Mouse (Mus musculus) T-helper 17 cell (primary cell): ENCODE data around the gene Noa1.

Source experiments
- in situ Hi-C, 2 experiments: fragments of 300-600 bp; cut with MboI, MseI; formaldehyde crosslinking; loops; 1 replicate in 1 of 2; 2 replicates in 1 of 2; pipeline ENCODE4 v1.15.1; 2025; ENCODE audit warnings: high pct_unique_total_duplicates in 2 of 2

Noa1 gene

DNA sequence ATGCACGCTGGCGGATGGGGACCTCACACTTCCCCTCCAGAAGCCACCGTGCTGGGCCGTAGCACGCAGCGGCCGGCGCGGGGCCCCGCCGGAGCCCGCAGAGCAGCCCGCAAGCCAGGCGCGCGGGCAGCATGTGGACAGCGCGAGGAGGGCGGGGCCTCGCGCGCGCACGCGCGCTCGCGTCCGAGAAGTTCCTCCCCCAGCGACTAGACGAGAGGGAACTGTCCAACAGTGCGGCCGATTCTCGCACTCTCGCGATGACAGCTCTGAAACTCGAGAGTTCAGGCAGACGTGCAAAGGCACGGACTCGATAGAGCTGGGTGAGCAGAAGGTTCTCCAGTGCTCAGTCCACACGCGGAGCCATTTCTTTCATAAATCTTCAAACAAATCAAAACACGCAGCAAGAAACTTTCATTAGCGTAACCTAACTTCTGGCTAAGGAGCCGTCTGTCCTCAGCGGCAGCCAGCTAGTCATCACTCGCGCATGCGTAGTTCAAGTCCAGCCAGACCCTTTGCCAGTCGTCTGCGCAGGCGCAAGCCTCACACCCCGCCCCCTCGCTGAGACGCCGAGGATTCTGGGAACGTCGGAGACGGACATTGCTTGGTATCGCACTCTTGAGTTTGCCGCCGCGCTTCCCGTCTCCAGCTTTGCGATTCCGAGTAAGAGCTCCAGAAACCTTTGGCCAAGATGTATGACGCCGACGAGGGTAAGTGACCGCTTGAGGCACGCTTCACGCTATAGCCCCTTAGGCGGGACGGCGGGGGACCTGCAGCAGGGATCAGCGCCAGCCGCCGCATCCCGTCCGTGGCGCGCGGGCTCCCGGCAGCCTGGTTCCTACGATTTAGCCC, at the start of gene Noa1, which contains the start of gene Polr2b:
TSS of gene Noa1 (minus strand) at position 161 of the 849 bp plus-strand sequence.
TSS of gene Polr2b (plus strand) at position 224 of the 849 bp plus-strand sequence.
- in situ Hi-C loops: no loop called here

DNA sequence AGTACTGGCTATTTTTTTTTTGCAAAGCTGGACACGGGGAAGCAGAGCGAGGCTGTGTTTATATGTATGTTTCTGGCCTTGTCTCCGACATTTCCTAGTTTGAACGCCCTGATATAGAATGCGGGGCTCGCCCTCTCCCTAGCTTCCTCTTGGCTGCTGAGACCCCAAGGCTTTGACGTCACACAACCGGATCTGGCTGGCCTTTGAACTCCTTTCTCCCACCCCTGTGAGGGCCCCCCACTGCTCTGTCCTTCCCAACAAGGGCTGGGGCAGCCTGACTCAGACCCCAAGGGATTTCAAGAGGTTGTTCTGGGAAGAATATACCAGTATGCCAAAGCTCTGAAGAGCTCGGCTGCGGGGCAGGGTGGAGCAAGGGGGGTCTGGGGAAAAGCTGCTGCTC, 48.5 kb upstream of the Noa1 start:
- in situ Hi-C loops: loop anchor here (5.0 to 10.0 kb wide), 4 partner anchors 39 to 726 kb away; no protein-coding TSS in a partner anchor

DNA sequence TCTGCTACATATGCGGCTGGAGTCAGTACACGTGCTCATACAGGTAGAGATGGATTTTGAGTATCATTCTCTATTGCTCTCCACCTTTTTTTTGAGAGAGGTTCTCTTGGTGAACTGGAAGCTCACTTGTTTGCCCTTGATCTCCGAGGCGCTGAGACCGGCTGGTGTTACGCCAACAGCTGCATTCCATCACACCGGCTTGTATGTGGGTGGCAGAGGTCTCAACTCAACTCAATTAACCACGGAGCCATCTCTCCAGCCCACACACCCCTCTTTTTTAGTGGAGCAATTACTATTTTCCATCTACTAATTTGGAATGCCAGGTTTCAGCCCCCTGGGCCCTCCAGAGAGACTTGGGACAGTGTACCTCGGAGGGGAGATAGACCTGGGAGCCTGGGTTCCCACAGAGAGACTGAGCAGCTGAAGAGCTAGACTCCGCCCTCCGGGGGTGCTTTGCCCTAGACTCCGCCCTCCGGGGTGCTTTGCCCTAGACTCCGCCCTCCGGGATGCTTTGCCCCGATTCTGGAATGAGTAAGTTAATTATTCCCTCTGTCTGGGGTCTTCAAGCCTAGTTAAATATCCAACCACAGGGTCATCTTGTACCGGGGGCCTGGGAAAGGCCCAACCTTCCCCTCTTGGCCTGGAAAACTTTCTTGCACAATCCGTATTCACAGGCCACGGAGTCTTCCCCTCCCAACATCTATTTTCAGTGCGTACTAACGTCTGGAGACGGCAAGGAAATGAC, 47.7 kb upstream of the Noa1 start:
- in situ Hi-C loops: loop anchor here (5.0 to 10.0 kb wide), 4 partner anchors 40 to 727 kb away; no protein-coding TSS in a partner anchor

DNA sequence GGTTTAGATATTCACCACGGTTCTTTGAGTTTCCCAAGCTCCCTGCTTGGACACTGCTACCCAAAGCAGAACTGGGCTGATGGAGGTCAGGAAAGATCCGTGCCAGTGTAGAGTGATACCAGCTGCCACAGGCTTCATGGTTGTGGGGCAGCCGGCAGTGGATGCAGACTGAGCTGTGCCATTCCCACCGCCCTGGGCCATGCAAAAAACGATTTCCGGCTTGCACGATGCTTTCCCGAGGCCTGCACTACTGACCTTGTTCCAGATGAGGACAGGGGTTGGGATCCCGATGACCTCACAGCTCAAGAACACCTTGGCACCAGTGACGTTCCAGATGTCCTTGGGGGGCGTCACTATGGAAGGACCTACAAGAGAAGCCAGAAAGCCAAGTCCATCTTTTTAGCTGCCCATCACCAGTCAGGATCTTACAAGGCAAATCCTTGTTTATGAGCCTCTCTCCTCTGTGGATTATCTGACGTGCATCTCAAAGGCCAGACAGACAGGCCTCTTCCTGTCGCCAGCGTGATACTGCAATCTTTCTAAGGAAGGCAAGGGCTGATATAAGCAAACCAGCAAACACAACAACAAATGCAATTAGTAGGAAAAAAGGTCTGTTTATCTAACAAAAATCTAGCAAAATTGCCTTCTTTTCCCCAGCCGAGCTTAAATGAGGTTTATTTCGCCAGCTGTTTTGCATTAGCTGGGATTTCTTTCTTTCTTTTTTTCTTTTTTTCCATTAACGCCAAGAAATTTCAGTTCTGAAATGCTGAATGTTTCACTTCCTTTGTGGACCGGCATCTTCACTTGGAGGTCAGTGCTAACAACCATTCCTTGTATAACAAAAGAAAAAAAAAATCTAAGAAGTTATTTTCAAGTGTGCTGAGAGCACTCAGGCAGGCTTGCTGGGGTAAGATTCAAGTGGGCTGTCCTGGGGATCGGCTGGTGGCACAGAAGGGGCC, 45.7 kb upstream of the Noa1 start:
- in situ Hi-C loops: loop anchor here (5.0 to 10.0 kb wide), 4 partner anchors 42 to 729 kb away; no protein-coding TSS in a partner anchor

DNA sequence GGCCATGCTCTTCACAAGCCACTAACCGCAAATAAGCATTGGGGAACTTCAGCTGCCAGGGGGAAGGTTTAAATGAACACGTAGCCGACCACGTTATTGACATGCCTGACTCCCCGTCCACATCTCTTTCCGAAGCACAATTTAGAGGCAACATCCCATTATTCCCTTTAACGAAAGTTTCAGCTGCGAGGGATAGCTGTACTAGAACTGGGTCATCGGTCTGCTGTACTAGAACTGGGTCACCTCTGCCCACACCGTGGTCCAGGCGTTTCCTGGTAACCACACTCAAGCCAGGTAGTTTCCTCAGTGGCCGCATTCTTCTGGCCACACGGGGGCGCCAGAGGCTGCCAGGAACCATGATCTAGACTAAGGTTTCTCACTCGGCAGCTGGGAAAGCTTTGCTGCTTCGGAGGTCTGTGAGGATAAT, 44.5 kb upstream of the Noa1 start:
- in situ Hi-C loops: loop anchor here in 1 of 2 experiments (5.0 to 10.0 kb wide), 2 partner anchors 108 to 730 kb away; no protein-coding TSS in a partner anchor

DNA sequence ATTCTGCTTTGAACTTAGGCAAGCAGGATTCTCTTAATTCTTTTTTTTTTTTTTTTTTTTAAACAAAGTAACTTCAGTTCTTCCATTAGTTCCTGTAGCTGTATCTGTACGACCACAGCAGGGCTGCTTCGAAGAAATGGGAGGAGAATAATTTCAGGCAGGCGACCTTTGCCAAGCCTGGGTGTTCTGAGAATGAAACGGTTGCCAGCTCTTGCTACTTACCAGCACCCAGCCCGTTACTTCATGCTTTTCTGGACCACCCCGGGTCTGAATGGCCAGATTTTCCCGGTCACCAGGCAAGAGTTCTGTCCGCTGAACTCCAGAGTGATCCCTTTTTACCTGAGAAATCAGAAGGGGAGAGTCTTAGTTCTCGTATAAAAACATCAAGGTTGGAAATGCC, 41.8 kb upstream of the Noa1 start:
- in situ Hi-C loops: loop anchor here in 1 of 2 experiments (5.0 to 10.0 kb wide), 2 partner anchors 111 to 733 kb away; no protein-coding TSS in a partner anchor

DNA sequence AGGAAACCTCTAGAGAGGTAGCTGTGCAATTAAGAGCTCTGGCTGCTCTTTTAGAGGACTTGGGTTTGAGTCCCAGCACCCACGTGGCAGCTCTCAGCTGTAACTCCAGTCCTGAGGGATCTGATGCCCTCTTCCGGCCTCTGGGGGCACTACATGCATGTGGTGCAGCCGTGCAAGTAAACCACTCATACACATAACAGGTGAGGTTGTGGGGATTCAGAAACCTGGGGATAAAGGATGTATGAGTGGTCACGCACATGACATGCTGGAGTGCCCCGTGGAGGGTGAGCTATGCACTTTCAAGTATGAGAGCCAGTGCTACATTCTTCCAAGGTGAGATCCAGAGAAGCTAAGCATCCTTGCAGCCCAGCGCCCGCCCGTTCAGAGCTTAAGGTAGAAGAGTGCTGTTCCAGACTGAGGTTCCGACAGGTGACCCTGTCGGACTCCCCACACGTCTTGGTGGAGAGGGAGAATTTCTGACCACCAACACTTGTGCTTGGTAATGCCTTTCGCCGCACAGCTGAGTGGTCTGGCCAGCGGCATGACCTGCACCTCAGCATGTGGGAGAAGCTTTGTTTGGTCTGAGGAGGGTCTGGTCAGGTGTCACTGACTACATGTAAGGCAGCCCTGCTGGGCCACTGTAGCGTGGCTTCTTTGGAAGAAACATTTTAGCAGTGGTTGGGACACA, 40.2 kb upstream of the Noa1 start:
- in situ Hi-C loops: loop anchor here in 1 of 2 experiments (5.0 to 10.0 kb wide), 2 partner anchors 112 to 735 kb away; no protein-coding TSS in a partner anchor

DNA sequence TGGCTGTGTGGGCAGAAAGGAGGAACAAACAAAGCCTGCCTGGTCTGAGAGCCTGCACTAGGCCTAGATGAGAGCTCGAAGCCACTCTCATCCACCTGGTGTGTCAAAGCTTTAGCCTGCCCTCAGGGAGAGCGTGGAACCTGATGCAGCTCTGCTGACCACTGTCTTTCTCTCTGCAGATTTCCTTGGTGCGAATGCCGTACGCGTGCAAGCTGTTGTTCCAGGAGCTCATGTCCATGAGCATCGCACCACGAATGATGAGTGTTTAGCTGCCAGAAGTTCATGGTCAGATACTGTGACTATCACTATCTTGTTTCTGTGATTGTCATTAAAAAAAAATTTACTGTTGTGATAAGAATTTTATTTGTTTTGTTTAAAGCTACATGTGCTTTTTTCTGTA, 39.0 kb upstream of the Noa1 start:
- in situ Hi-C loops: no loop called here

DNA sequence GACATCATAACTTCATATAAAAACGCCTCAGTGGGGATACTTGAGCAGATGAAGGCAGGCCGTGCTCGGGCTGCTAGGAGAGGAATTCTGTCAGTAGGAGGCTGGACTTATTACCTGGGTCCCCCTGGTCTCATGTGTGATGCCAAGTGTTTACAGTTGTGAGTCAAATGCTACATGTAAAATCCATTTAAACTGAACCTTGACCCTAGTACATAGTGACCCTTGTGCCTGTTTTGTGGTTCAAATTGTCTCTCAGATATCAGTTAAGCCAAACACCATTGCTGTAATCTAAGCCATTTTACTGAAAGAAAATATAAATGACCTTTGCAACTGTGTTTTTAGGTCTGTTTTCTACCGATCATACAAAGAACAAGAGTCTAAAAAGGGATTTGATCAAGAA, 30.1 kb upstream of the Noa1 start:
- in situ Hi-C loops: no loop called here

DNA sequence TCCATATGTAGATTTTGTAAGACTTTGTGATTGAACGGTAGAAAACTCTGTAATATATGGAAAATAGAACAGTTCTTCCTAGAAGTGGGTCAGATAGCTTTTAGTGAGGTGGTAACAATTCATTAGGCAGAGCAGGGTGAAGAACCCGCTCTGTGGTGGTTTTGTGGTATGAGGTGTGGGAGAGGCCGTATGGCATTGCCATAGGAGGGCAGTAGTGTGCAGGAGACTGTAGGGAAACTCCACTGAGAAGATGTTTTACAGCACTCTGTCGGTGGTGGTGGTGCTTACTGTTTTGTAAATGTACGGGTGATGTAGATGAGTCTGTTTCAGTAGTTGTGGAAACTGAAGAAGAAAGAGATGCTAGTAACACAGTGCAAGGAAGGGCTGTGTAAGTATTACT, 20.3 kb upstream of the Noa1 start:
- in situ Hi-C loops: no loop called here

DNA sequence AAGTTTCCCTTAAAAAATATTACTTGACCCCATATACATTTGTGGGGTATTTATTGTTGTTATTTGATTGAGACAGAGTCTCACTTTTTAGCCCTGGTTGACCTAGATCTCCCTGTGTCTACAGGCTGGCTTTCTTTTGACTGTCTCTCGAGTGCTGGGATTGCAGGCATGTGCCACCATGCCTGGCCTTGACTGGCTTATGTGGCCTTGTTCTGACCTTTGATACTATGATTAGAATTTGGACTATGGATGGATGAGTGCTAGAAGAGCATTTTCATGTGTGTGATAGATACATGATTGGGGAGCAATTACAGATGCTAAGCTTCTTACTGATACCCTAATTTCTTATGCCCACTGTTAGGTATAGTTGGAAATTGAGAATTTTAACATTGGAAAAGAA, 15.1 kb upstream of the Noa1 start:
- in situ Hi-C loops: no loop called here

DNA sequence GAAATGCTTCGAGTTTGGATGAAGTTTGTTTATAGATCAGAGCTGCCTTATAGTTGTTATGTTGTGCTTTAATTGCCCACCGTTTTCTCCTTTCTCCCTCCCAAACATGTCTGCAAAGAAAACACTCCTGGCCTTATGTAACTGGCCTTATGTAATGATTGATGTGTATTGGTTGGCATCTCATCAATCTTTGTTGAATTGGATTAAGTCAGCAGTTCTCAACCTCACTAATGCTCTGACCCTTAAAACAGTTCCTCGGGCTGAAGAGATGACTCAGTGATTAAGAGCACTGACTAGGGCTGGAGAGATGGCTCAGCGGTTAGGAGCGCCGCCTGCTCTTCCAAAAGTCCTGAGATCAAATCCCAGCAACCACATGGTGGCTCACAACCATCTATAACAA, 5.1 kb upstream of the Noa1 start:
- in situ Hi-C loops: no loop called here

DNA sequence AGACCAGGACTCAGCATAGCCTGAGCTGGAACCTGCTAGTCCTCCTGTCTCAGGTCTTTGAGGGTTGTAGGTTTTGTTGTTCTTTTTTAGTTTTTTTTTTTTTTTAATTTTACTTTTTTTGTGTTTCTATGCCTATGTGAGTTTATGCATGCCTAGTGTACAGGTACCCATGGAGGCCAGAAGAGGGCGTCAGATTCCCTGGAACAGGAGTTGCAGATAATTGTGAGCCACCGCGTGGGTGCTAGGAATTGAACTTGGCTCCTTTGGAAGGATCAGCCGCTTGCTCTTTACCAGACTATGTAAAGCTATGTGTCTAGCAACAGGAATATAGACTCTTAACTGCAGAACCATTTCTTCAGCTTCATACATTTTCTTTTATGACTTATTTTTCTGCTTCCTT, 4.3 kb upstream of the Noa1 start:
- in situ Hi-C loops: no loop called here

DNA sequence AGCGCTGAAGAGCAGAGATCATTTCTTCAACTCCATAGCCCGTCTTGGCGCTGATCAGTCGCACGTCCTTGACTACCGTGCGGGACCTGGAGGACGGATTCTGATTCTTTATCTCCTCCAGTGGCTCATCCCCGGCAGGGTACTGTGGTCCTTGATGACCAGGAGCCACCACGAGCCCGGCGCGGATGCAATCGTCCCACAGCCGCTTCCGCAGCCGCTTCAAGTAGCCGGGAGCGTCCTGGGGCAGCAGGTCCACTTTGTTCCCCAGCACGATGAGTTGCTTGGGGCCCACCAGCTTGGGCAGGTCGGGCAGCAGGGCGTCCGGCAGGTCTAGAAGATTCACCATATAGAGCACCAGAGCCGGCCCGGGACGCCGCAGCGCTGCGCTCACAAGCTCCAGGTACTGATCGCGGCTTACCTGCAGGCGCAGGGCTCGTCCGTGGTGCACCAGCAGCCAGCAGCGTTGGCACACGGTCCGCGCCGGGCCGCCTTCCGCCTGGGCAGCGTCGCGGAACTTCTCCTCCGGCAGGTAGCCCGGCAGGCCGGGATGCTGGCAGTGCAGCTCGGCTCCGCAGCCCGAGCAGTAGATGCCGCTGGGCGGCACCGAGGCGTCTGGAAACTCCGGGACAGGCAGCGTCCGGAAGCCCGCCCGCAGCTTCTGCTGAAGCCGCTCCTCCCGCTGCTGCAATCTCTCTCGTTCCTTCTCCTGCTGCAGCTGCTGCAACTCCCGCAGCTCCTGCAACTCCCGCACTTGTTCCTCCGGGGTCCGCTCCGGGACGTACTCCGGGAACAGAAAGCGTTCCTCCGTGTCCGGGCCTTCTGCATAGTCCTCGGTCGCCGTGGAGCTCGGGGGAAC, 605 bp downstream of the Noa1 start:
- in situ Hi-C loops: no loop called here

DNA sequence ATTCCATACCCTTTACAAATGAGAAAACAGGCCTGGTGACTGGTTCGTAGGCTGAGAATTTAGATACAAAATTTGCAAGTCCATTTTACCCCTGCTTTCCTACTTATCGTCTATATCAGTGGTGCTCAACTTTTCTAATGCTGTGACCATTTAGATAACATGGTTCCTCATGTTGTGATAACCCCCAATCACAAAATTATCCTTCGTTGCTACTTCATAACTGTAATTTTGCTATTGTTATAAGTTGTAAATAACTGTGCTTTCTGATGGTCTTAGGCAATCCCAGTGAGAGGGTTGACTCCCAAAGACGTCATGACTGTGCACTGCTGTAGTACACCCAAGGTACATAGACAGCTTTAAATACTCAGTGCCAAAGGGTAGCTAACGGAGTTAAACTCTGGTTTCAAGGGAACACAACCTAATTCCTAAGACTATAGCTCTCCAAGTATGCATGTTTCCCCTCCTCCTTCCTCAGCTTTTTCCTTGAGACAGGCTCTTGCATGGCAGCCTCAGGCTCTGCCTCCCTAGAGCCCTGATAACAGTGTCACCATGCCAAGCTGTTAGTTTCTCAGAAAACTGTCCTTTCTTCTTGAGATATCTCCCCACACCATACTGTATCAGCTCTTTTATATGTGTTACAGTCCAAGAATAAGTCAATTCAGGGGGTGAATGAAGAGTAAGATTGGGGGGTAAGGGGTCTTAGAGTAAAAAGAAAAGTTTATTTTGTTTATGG, 1.9 kb downstream of the Noa1 start:
- in situ Hi-C loops: no loop called here

DNA sequence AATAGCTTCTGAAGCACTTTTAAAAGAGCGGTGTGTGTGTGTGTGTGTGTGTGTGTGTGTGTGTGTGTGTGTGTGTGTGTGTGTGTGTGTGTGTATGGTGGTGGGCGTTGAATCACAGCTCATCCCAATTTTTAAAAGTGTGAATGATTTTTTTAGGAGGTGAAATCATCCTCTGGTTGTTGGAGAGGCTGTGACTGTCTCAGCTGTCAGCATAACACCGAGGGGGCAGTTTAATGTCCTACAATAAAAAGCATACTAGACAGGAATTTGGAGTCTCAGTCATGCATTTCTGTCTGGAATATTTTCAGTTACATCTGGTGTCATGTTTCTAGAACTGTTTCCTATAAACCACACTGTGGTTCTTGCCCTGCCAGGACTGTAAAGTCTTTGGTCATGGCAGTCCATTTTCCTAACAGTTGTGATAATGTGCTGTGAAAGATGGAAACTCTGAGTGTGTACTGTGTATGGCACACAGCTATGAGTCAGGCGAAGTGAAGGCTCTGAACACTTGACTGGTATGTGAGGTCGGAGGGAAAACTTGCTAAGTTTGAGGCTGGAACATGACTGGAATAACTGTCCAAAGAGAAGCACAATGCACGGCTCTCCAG, 8.5 kb downstream of the Noa1 start:
- in situ Hi-C loops: no loop called here

DNA sequence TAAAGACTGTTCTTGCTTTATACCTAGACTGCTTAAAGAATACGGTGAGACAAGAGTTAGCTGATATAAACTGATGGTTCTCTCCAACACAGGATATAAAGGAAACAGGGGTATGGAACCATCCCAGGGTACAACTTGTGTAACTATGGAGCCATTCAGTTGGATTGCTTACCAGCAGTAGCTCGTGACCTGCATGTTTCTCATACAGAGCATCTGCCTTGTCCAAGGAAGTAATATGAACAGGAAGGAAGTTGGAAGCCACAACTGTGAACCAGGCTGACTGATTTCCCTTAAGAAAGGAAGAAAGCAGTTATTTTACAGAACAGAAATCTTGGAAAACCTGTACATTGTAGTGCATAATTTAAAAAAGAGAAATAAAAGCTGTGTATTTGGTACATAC, 10.4 kb downstream of the Noa1 start:
- in situ Hi-C loops: no loop called here

DNA sequence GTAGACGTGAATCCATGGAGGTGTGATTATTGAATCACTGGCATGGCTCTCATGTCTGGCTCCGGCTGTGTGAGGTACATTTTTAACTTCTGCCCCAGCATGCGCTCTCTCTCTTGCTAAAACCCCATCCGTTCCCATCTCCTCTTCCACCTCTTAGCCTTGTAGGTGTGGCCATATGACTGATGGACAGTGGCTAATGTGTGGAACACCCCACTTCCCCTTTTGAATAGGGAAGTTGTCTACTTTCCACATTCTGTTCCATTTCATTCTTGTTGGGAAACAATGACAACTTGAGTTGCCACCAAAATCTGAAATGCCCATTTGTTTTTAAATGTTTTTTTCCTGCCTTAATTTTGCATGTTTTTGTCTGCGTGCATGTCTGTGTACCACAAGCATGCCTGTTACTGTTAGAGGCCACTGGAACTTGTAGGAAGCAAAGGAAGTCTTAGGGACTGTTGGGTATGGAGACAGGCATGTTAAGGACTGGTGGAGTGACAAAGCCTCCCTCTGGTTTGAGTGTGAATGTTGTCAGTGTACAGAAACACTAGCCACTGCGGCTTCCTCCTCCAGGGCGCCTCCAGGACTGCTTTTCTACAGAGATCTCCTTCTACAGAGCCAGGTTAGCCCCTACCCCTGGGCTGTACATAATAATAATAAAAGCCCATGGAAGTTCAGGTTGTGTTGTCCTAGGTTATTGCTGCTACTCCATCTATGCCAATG, 16.9 kb downstream of the Noa1 start:
- in situ Hi-C loops: no loop called here
